Mouse (Mus musculus) kidney, postnatal 0 days (tissue): ENCODE measurements around the gene Arfip1. TPM values are rescaled to one million over a fixed set of nuclear protein-coding genes. Genes with fewer than 3 reads are reported as not detected.

Experiments
- ATAC-seq: fragments of 200-750 bp; cut with Nextera tagmentation; replicated peaks from 2 replicates; pipeline ENCODE4 v1.8.0; 2017; ENCODE audit warnings: low read depth, moderate number of reproducible peaks, moderate TSS enrichment, moderate library complexity; ENCODE audit not compliant: low FRiP score
- DNase-seq: peaks from one replicate; pipeline ENCODE4 v3.0.0-alpha.2; 2016; ENCODE audit warnings: low spot score
- H3K27ac ChIP-seq: fragments of 300-500 bp; sonication (generic); 2 replicates; pipeline ENCODE4 v1.5.1; 2014; ENCODE audit warnings: mild to moderate bottlenecking
- H3K27me3 ChIP-seq: fragments of 300-500 bp; sonication (generic); 2 replicates; pipeline ENCODE4 v1.6.1; 2014; ENCODE audit warnings: low read length, mixed read lengths; ENCODE audit not compliant: insufficient read depth
- H3K36me3 ChIP-seq: fragments of 300-500 bp; sonication (generic); 2 replicates; pipeline ENCODE4 v1.6.1; 2014; ENCODE audit warnings: low read length, mixed read lengths; ENCODE audit not compliant: insufficient read depth
- H3K4me1 ChIP-seq: fragments of 300-500 bp; sonication (generic); replicated peaks from 2 replicates; pipeline ENCODE4 v1.6.1; 2014; ENCODE audit warnings: antibody characterized with exemption, low read length, mixed read lengths; ENCODE audit not compliant: insufficient read depth
- H3K4me2 ChIP-seq: fragments of 300-500 bp; sonication (generic); 2 replicates; pipeline ENCODE4 v1.6.1; 2014; ENCODE audit warnings: mild to moderate bottlenecking, low read length, moderate library complexity, mixed read lengths
- H3K4me3 ChIP-seq: fragments of 300-500 bp; sonication (generic); replicated peaks from 2 replicates; pipeline ENCODE4 v1.5.1; 2014; ENCODE audit warnings: low read depth, low read length
- H3K9ac ChIP-seq: fragments of 300-500 bp; sonication (generic); 2 replicates; pipeline ENCODE4 v1.6.1; 2014; ENCODE audit warnings: low read depth, low read length
- H3K9me3 ChIP-seq: fragments of 300-500 bp; sonication (generic); replicated peaks from 2 replicates; pipeline ENCODE4 v1.6.1; 2016; ENCODE audit warnings: low read length, inconsistent platforms, mixed read lengths
- CTCF ChIP-seq: IDR thresholded peaks from 2 replicates; pipeline ENCODE4 v1.5.1; 2016; ENCODE audit warnings: antibody characterized with exemption, low read depth, mild to moderate bottlenecking, moderate library complexity
- WGBS: fragments of 180-500 bp; shearing (Covaris S2); extraction: QIAGEN DNeasy Blood & Tissue Kit; methylation state at CpG from one replicate; pipeline ENCODE4 v1.1.7; 2014; 5-methylcytosine and 5-hydroxymethylcytosine counted together
- polyA plus RNA-seq: library from polyadenylated mRNA; unstranded; fragments of >200 nt; fragmentation: Nextera tagmentation; extraction: Ambion mirVana; gene quantifications from 2 replicates; pipeline ENCODE4 v1.2.1, GENCODE M21; 2015

Arfip1 gene
- polyA plus RNA-seq, 1 experiment from 2014 or later = 62.7 TPM

GRCm38 (mm10) chr3:84484891-84485290, 97.5 kb downstream of the Arfip1 start:
- no peaks in the 10 kb centered on the region for H3K27me3 ChIP-seq
- no peak for DNase-seq
- no peak overlapping the region for H3K4me2 ChIP-seq
- H3K9ac ChIP-seq = no peak overlapping the region
- WGBS = 58% methylated on average over 3 of the region's 3 CpGs
- no peaks in the 10 kb centered on the region for H3K9me3 ChIP-seq
- no peak for TF ChIP-seq CTCF
- H3K4me3 ChIP-seq = no peak overlapping the region
- H3K4me1 ChIP-seq = peaks cover 8% of the 10 kb centered on the region; the same call in 1 of the 2 replicates
- H3K36me3 ChIP-seq = no peaks in the 10 kb centered on the region
- no peak overlapping the region for H3K27ac ChIP-seq
- ATAC-seq = no peak

GRCm38 (mm10) chr3:84484333-84484732, 98.1 kb downstream of the Arfip1 start:
- H3K9ac ChIP-seq = no peak overlapping the region
- ATAC-seq (no peak), DNase-seq (no peak)
- no peak overlapping the region for H3K27ac ChIP-seq
- TF ChIP-seq CTCF = no peak
- no peaks in the 10 kb centered on the region for H3K9me3 ChIP-seq
- H3K4me3 ChIP-seq = no peak overlapping the region
- WGBS = 63% methylated on average over 4 of the region's 4 CpGs
- H3K4me1 ChIP-seq = peaks cover 12% of the 10 kb centered on the region; the same call in 1 of the 2 replicates
- H3K4me2 ChIP-seq = no peak overlapping the region
- no peaks in the 10 kb centered on the region for H3K36me3 ChIP-seq
- H3K27me3 ChIP-seq = no peaks in the 10 kb centered on the region

- Histone ChIP-seq H3K4me3 (no peak overlapping the region), H3K27me3 (peaks cover 10% of the 10 kb centered on the region), H3K4me2 (no peak overlapping the region), H3K27ac (no peak overlapping the region), H3K4me1 (peaks cover 18% of the 10 kb centered on the region; the same call in 1 of the 2 replicates), H3K36me3 (no peaks in the 10 kb centered on the region), H3K9ac (no peak overlapping the region), H3K9me3 (no peaks in the 10 kb centered on the region)
- ATAC-seq (no peak), DNase-seq (no peak)
- WGBS = 80% methylated on average over 6 of the region's 6 CpGs
- no peak for TF ChIP-seq CTCF
Observed at GRCm38 (mm10) chr3:84482121-84482520, 100.3 kb downstream of the Arfip1 start.

- peak overlapping the region; percentile 25; the same call in 1 of the 2 replicates for H3K27ac ChIP-seq
- WGBS = 5% methylated on average over 11 of the region's 11 CpGs
- ATAC-seq = no peak
Observed at GRCm38 (mm10) chr3:84481104-84481503, 101.3 kb downstream of the Arfip1 start.

GRCm38 (mm10) chr3:84480006-84480897, 102.2 kb downstream of the Arfip1 start, which contains the start of gene Fhdc1:
Gene Fhdc1, minus strand, starts transcription at chr3:84480429.
- no peaks in the 10 kb centered on the region for H3K36me3 ChIP-seq
- peak; percentile 78 for ATAC-seq
- WGBS = under 1% methylated on average over 75 of the region's 82 CpGs
- H3K4me2 ChIP-seq = peak within 1 kb of the TSS; percentile 100
- peak within 1 kb of the TSS; percentile 25; the same call in 1 of the 2 replicates for H3K27ac ChIP-seq
- H3K4me1 ChIP-seq = peaks cover 18% of the 10 kb centered on the region; the same call in 1 of the 2 replicates
- peak within 1 kb of the TSS; percentile 66 for H3K4me3 ChIP-seq
- peak within 1 kb of the TSS; percentile 59 for H3K9ac ChIP-seq
- peaks cover 10% of the 10 kb centered on the region for H3K27me3 ChIP-seq
- peak; percentile 60 for DNase-seq
- no peak for TF ChIP-seq CTCF
- no peaks in the 10 kb centered on the region for H3K9me3 ChIP-seq

More at GRCm38 (mm10) chr3:84481104-84481503, 101.3 kb downstream of the Arfip1 start:
- H3K4me3 ChIP-seq = peak overlapping the region; percentile 66
- TF ChIP-seq CTCF = peak; percentile 66
- peak overlapping the region; percentile 100 for H3K4me2 ChIP-seq
- H3K4me1 ChIP-seq = peaks cover 18% of the 10 kb centered on the region; the same call in 1 of the 2 replicates
- no peaks in the 10 kb centered on the region for H3K36me3 ChIP-seq
- DNase-seq = peak; percentile 70
- H3K9ac ChIP-seq = no peak overlapping the region
- H3K9me3 ChIP-seq = no peaks in the 10 kb centered on the region
- H3K27me3 ChIP-seq = peaks cover 10% of the 10 kb centered on the region

GRCm38 (mm10) chr3:84479293-84480005, 103.0 kb downstream of the Arfip1 start:
- under 1% methylated on average over 54 of the region's 61 CpGs for WGBS
- no peaks in the 10 kb centered on the region for H3K9me3 ChIP-seq
- no peaks in the 10 kb centered on the region for H3K36me3 ChIP-seq
- peaks cover 10% of the 10 kb centered on the region for H3K27me3 ChIP-seq
- H3K4me3 ChIP-seq = peak overlapping the region; percentile 66
- no peak for TF ChIP-seq CTCF
- H3K27ac ChIP-seq = no peak overlapping the region
- DNase-seq (peak; percentile 48), ATAC-seq (peak; percentile 35; the same call in 1 of the 2 replicates)
- peaks cover 18% of the 10 kb centered on the region; the same call in 1 of the 2 replicates for H3K4me1 ChIP-seq
- H3K4me2 ChIP-seq = peak overlapping the region; percentile 100
- H3K9ac ChIP-seq = peak overlapping the region; percentile 59
